Mouse (Mus musculus): ENCODE data around the gene Taf11. TPM values are rescaled to one million over a fixed set of nuclear protein-coding genes. Genes with fewer than 3 reads are reported as not detected.

Taf11 gene
- polyA plus RNA-seq, 1 experiment from 2014 or later, result 73.2 TPM

DNA sequence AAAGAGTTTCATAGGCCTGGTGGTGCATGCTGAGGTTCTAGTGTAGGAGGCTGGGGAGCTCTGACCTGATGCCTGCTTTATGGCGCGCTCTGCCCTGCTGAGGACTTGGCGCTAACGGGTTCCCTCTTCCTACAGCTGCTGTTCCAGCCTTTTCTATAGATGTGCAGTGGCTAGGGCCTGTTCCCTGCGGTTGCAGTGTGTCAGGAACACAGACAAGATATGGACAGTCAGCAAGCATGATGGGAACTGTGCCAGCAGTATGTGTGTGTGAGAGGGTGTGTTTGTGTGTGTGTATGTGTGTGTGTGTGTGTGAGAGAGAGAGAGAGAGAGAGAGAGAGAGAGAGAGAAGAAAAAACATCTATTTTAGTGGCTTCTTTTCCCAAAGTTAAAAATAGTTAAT, 29.4 kb upstream of the Taf11 start:
- Histone ChIP-seq H3K36me3 (no peaks in the 10 kb centered on the region), H3K9me3 (no peaks in the 10 kb centered on the region), H3K9ac (replicated peaks) (no peak overlapping the region), H3K4me2 (replicated peaks) (no peak overlapping the region), H3K4me3 (no peak overlapping the region), H3K27me3 (no peaks in the 10 kb centered on the region), H3K4me1 (peaks cover 27% of the 10 kb centered on the region), H3K27ac (replicated peaks) (peak overlapping the region; percentile 50; the same call in 1 of the 2 replicates)
- 83% methylated on average over 5 of the region's 5 CpGs for WGBS
- no peak for ATAC-seq (replicated peaks)

DNA sequence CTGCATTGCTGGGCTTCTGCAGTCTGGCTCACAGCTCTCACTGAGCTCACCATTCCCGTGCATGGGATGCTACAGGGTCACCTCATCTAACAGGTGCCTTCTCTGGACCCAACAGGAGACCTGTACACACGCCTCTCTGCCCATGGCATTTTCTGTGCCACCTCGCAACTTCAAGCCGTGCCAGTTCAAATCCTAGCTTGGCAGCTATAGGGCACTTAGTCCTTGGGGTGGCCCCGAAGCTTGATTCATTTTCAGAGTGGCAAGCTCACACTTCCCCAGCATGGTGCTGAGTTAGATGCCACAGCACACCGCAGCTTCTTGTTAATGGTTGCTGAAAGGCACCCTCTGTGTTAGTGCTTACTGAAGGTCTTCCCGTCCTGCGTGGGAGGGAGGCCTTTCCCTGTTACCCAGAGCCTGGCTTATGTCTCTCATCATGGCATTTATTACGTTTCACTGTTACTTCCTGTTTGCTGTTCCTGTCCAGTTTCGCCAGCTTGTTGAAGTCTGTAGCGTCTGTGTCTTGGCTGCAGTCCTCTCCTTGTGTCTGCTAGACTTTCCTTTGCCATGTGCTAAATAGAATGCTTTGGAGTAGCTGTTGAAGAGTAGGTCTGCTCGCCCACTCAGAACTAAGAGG, 28.6 kb upstream of the Taf11 start:
- Histone ChIP-seq H3K27me3 (no peaks in the 10 kb centered on the region), H3K4me3 (no peak overlapping the region), H3K36me3 (no peaks in the 10 kb centered on the region), H3K9me3 (no peaks in the 10 kb centered on the region), H3K27ac (replicated peaks) (peak overlapping the region; percentile 50), H3K4me1 (peaks cover 27% of the 10 kb centered on the region), H3K9ac (replicated peaks) (no peak overlapping the region), H3K4me2 (replicated peaks) (no peak overlapping the region)
- ATAC-seq (replicated peaks), result no peak
- WGBS, result 77% methylated on average over 12 of the region's 12 CpGs

DNA sequence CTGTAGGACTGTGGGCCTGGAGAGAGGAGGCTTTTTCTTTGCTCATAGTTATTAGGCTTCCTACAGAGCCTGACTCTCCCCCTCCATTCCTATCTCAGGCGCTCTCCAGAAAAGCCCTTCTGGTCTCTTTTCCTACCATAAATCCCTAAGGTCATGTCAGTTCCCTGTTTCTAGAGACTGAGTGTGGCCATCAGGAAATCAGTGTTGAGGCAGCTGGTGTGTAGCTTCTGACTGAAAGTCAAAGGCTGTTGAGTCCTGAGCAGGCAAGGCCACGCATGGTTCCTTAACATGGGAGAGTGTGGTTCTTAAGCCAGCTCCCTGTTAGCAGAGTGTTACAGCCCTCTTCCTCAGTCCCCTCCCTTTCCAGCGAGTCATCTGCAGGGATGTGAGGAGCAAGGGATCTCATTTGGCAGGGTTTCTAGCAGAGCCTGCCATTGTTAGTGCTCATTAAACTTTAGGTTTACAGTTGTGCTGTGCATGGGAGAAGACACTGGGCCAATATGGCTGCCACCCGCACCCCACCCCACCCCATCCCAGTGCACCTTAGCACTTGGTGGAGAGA, 27.5 kb upstream of the Taf11 start:
- Histone ChIP-seq H3K4me3 (no peak overlapping the region), H3K4me1 (peaks cover 27% of the 10 kb centered on the region), H3K9ac (replicated peaks) (no peak overlapping the region), H3K27me3 (no peaks in the 10 kb centered on the region), H3K4me2 (replicated peaks) (no peak overlapping the region), H3K9me3 (no peaks in the 10 kb centered on the region), H3K27ac (replicated peaks) (no peak overlapping the region), H3K36me3 (no peaks in the 10 kb centered on the region)
- no peak for ATAC-seq (replicated peaks)
- 88% methylated on average over 4 of the region's 4 CpGs for WGBS

DNA sequence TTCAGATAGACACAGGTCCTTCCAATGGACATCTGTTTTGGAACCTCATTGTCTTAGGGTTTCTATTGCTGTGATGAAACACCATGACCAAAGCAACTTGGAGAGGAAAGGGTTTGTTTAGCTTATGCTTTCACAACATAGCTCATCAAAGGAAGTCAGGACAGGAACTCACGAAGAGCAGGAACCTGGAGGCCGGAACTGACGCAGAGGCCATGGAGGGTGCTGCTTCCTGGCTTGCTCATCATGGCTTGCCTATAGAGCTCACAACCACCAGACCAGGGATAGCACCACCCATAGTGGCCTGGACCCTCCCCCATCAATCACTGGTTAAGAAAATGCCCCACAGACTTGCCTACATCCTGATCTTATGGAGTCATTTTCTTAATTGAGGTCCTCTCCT, 25.4 kb upstream of the Taf11 start:
- Histone ChIP-seq H3K4me2 (replicated peaks) (no peak overlapping the region), H3K27me3 (no peaks in the 10 kb centered on the region), H3K36me3 (no peaks in the 10 kb centered on the region), H3K4me1 (peaks cover 19% of the 10 kb centered on the region), H3K4me3 (no peak overlapping the region), H3K9ac (replicated peaks) (no peak overlapping the region), H3K9me3 (no peaks in the 10 kb centered on the region), H3K27ac (replicated peaks) (no peak overlapping the region)
- ATAC-seq (replicated peaks), result no peak
- WGBS, result 99% methylated on average over 3 of the region's 3 CpGs

DNA sequence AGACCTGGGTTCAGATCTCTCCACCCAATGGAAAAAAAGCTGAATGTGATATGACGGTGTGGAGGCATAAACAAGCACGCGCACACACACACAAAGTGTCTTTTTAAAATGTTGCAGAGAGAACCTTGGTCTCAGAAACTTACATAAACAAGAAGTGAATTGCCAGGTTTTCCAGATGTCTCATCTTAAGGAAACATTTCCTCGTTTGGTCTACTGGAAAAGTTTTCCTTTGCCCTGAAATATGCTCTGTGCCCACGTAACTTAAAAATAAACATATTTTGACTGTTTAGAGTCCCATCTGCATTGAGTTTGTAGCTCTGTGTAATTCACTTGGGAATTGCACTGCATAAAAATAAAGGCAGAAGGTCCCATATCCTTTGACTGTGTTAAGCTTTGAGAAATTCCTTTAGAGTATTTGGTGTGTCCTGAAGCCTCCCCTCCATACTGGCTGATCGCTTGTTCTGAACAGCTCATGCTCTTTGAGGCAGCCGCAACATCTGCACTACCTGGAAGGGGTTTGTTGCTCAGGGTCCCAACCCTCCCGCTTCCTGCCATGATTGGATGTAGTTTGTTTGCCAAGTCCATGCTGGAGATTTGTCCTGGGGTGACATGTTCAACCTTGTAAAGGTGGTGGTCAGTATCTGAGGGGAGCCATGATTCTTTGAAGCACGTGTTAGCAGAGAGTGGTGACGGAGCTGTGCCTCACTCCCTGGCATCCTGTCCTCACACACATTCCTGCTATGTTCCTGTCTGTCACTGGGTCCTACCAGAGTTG, 24.7 kb upstream of the Taf11 start:
- Histone ChIP-seq H3K4me2 (replicated peaks) (no peak overlapping the region), H3K9ac (replicated peaks) (no peak overlapping the region), H3K27me3 (no peaks in the 10 kb centered on the region), H3K9me3 (no peaks in the 10 kb centered on the region), H3K27ac (replicated peaks) (no peak overlapping the region), H3K4me1 (peaks cover 12% of the 10 kb centered on the region), H3K36me3 (no peaks in the 10 kb centered on the region), H3K4me3 (no peak overlapping the region)
- WGBS, result 91% methylated on average over 10 of the region's 10 CpGs
- no peak for ATAC-seq (replicated peaks)

DNA sequence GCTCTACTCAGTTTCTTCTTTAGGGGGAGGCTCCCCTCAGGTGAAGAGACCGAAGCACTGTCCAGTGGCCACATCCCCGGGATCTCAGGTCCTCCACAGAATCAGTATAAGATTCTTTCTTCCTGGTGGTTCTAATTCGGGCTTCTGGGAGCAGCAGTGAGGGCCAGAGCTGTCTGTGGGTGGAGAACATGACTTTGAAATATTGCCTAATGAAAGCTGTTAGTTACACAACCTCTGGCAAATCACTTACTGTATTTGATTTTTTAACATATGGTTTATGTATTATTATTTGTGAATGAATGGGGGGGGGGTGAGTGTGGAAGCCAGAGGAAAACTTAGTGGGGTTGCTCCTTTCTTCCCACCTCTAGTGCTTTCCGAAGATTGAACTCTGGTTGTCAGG, 22.2 kb upstream of the Taf11 start:
- no peak for ATAC-seq (replicated peaks)
- no peaks in the 10 kb centered on the region for H3K36me3 ChIP-seq
- WGBS, result 92% methylated on average over 4 of the region's 4 CpGs

DNA sequence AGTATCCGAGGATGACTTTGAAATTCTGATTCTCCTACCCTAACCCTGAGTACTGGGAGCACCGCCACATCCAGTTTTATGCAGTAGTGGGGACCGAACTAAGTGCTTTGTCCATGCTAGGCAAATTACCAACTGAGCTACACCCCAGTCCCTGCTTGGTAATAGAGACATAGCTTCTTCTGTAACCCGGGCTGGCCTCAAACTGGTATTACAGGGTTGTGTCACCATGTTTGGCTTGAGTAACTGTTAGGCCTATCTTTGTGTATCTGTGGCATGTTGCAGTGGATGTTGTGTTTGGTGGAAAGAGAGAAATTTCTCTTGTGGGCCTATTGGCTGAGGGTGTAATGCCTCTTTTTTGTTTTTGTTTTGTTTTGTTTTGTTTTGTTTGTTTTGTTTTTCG, 20.6 kb upstream of the Taf11 start:
- Histone ChIP-seq H3K27me3 (no peaks in the 10 kb centered on the region), H3K27ac (replicated peaks) (no peak overlapping the region), H3K9ac (replicated peaks) (no peak overlapping the region), H3K4me2 (replicated peaks) (no peak overlapping the region), H3K4me1 (peaks cover 8% of the 10 kb centered on the region), H3K4me3 (no peak overlapping the region), H3K36me3 (no peaks in the 10 kb centered on the region), H3K9me3 (no peaks in the 10 kb centered on the region)
- ATAC-seq (replicated peaks), result no peak
- 93% methylated on average over 5 of the region's 5 CpGs for WGBS

More for the DNA sequence above, 22.2 kb upstream of the Taf11 start:
- no peak overlapping the region for H3K27ac ChIP-seq (replicated peaks)
- no peaks in the 10 kb centered on the region; the same call in 1 of the 2 replicates for H3K4me1 ChIP-seq
- no peak overlapping the region for H3K4me3 ChIP-seq
- H3K9me3 ChIP-seq, result no peaks in the 10 kb centered on the region
- H3K4me2 ChIP-seq (replicated peaks), result no peak overlapping the region
- H3K9ac ChIP-seq (replicated peaks), result no peak overlapping the region
- H3K27me3 ChIP-seq, result no peaks in the 10 kb centered on the region

DNA sequence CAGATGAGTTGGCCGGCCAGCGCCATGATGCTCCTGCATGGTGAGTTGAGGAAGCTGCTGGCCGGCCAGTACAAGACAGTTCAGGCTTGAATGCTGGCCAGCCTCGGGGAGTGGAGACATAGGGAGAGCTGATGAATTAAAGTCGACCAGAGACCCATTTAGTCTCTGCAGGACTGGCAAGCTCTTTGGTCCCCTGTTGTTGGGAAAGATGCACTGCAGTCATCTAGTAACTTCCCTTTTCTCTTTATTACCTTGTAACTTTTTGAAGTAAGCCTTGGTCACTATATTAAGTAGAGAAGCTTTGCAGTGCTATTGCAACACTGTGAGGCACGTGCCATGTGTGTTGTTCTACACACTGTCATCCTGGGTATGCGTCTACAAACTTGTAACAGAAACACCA, 15.9 kb upstream of the Taf11 start:
- ATAC-seq (replicated peaks), result no peak
- peaks cover 21% of the 10 kb centered on the region for H3K4me1 ChIP-seq
- no peaks in the 10 kb centered on the region for H3K9me3 ChIP-seq
- no peak overlapping the region for H3K27ac ChIP-seq (replicated peaks)
- H3K36me3 ChIP-seq, result no peaks in the 10 kb centered on the region
- H3K4me2 ChIP-seq (replicated peaks), result no peak overlapping the region
- 76% methylated on average over 7 of the region's 7 CpGs for WGBS
- no peak overlapping the region for H3K9ac ChIP-seq (replicated peaks)
- H3K27me3 ChIP-seq, result no peaks in the 10 kb centered on the region
- H3K4me3 ChIP-seq, result no peak overlapping the region

DNA sequence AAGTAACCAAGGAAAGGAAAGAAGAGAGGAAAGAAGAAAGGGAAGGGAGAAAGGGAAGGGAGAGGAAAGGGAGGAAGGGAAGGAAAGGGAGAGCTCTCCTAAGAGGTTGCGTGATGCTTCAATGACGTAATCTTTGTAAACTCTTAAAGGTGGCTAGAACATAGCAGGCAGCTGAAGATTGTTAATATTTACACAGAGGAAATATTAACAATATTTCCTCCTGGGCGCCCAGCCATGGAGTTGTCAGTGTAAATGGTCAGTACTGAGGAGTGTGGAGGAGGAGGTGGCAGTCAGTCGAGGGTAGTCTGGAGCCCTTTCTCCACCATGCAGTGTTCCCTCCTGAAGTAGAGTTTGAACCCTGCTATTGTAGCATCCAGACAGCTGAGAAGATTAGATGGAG, 15.4 kb upstream of the Taf11 start:
- Histone ChIP-seq H3K9ac (replicated peaks) (no peak overlapping the region), H3K4me3 (no peak overlapping the region), H3K4me2 (replicated peaks) (no peak overlapping the region), H3K27me3 (no peaks in the 10 kb centered on the region), H3K36me3 (no peaks in the 10 kb centered on the region), H3K4me1 (peaks cover 21% of the 10 kb centered on the region), H3K27ac (replicated peaks) (no peak overlapping the region), H3K9me3 (no peaks in the 10 kb centered on the region)
- WGBS, result 87% methylated on average over 4 of the region's 4 CpGs
- ATAC-seq (replicated peaks), result no peak

DNA sequence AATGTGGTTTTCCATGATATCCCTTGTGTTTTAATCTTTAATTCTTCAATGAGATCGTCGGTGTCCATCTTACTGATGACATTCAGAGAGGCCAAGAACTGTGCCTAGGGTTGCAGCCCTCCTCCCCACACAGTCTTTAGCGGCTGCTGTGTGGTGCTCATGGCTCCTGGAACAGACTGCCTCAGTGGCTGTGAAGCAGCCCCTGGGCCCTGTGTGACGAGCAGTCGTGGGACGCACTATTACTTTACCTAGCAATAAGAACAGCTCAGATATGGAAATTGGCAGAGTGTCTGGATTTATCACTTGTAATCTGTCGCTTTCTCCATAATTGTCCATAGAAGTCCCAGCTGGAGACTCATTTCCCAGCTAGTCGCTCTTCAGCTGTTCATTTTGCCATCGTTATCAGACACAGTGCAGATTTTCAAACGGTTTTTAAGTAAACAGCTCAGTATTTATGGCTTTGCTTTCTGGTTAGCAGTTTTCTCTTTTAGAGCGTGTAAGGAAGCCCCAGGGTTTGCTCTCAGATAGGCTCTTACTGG, 12.6 kb upstream of the Taf11 start:
- 68% methylated on average over 11 of the region's 11 CpGs for WGBS
- Histone ChIP-seq H3K36me3 (no peaks in the 10 kb centered on the region), H3K27me3 (no peaks in the 10 kb centered on the region), H3K27ac (replicated peaks) (peak overlapping the region; percentile 66), H3K4me3 (no peak overlapping the region), H3K4me1 (peaks cover 21% of the 10 kb centered on the region), H3K9me3 (no peaks in the 10 kb centered on the region), H3K9ac (replicated peaks) (no peak overlapping the region; the same call in 1 of the 2 replicates), H3K4me2 (replicated peaks) (no peak overlapping the region)
- ATAC-seq (replicated peaks), result no peak; the same call in 1 of the 2 replicates

DNA sequence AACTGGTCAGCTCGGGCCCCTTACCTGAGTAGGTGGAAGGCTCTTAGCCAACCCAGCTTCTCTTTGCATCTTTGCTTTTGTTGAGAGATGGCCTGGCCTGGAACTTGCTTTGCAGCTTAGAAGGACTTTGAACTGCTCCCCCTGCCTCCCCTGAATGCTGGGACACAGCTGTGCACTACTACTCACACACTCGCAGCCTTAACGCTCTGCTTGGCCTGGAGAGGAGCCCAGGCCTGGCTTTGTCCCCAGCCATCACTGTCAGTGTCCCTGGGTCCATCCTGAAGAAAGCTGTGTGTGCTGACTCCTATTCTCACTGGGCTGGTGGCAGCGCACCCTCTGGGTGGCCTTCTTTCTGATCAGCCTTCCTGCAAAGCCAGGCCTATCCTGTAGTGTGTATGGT, 11.0 kb upstream of the Taf11 start:
- no peak overlapping the region for H3K4me2 ChIP-seq (replicated peaks)
- H3K27ac ChIP-seq (replicated peaks), result no peak overlapping the region
- H3K27me3 ChIP-seq, result no peaks in the 10 kb centered on the region
- WGBS, result 80% methylated on average over 4 of the region's 4 CpGs
- no peak overlapping the region for H3K9ac ChIP-seq (replicated peaks)
- peaks cover 14% of the 10 kb centered on the region for H3K4me1 ChIP-seq
- H3K4me3 ChIP-seq, result no peak overlapping the region
- H3K36me3 ChIP-seq, result no peaks in the 10 kb centered on the region
- H3K9me3 ChIP-seq, result no peaks in the 10 kb centered on the region
- ATAC-seq (replicated peaks), result no peak

DNA sequence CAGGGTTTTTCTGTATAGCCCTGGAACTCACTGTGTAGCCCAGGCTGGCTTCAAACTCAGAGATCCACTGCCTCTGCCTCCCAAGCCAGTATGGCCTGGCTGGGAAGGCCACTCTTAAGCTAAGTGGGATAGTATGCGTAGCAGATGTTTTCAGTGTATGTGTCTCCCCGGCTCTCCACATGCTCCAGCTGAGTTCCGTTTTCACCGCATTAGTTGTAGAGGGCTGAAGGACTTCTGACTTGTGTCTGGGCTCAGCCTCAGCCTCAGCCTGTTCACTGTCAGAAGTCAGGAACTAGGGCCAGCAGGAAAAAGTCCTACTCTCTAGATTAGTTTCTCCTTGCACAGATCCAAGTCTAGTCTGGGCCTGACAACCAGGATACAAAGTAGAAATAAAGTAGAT, 6.7 kb upstream of the Taf11 start:
- WGBS, result 84% methylated on average over 4 of the region's 4 CpGs
- no peaks in the 10 kb centered on the region for H3K36me3 ChIP-seq
- ATAC-seq (replicated peaks), result no peak
- no peaks in the 10 kb centered on the region for H3K27me3 ChIP-seq
- no peak overlapping the region for H3K27ac ChIP-seq (replicated peaks)
- no peak overlapping the region for H3K4me3 ChIP-seq
- H3K4me2 ChIP-seq (replicated peaks), result no peak overlapping the region
- no peaks in the 10 kb centered on the region for H3K9me3 ChIP-seq
- H3K4me1 ChIP-seq, result peaks cover 2% of the 10 kb centered on the region; the same call in 1 of the 2 replicates
- no peak overlapping the region for H3K9ac ChIP-seq (replicated peaks)
